8 mouse cellular contexts compared by ENCODE assay signal in the genomic region with DNA sequence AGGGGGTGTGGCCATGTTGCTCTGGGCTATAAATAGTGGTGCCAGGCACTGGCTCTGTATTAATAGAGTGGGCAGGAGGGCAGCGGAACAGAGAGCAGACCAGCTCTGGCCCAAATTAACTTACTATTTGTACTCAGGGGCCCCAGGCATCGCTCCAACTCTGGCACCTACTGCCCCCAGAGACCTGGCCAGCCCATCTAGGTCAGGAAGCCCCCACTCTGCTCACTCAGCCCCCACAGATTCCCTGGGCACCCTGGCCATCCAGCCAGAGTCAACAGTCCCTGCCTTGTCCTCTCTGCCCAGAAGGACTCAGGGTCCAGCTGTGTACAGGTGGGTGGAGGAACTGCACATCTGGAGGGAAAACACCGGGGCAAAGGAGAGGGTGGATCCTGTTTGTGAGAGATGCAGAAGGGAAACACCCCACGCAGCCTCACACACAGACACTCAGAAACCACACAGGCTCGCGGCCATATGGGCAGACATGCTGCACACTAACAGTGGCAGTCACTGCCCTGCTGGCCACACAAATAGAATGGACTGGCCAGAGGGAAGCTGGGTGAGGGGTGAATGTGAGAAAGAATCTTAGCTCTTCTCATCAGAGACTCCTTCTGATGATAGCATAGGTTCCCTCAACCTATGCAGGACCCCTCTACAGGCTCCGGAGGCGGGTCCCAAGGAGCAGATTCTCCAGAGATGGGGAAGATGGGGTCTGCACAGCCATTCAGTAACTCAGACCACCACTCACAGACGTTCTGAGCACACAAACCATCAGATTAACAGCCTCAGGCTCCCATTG. TPM values are rescaled to one million over a fixed set of nuclear protein-coding genes. Genes with fewer than 3 reads are reported as not detected.
A peak's percentile ranks its signal among the peaks of the same experiment; 100 is the strongest.
DNase-seq lines count a peak whose midpoint lies in the region; ATAC-seq lines count a peak whose summit lies in the region.

No protein-coding gene starts in this region.

- ATAC-seq in heart, embryonic 11.5 days (replicated peaks; ENCODE audit: insufficient number of reproducible peaks, low FRiP score, low TSS enrichment), result no peak
- ATAC-seq in neural tube, embryonic 15.5 days (ENCODE audit: low FRiP score), result peak; percentile 32

- peak overlapping the region; percentile 75 for H3K4me3 ChIP-seq in heart, embryonic 11.5 days (ENCODE audit: low read depth, low read length)
- peak overlapping the region; percentile 80 for H3K4me3 ChIP-seq in limb, embryonic 10.5 days
- H3K4me3 ChIP-seq in neural tube, embryonic 15.5 days (replicated peaks), result peak overlapping the region; percentile 70

- no peaks in the 10 kb centered on the region for H3K27me3 ChIP-seq in heart, embryonic 11.5 days (ENCODE audit: control insufficient read depth, insufficient read depth, low read length)
- H3K27me3 ChIP-seq in limb, embryonic 10.5 days (ENCODE audit: low read depth, poor library complexity, severe bottlenecking), result no peaks in the 10 kb centered on the region
- no peaks in the 10 kb centered on the region for H3K27me3 ChIP-seq in neural tube, embryonic 15.5 days (replicated peaks)

- WGBS in heart, embryonic 11.5 days (ENCODE audit: insufficient replicate concordance), result 18% methylated on average over 9 of the region's 9 CpGs
- 25% methylated on average over 9 of the region's 9 CpGs for WGBS in limb, embryonic 10.5 days
- 10% methylated on average over 9 of the region's 9 CpGs for WGBS in neural tube, embryonic 15.5 days

- H3K27ac ChIP-seq in heart, embryonic 11.5 days (ENCODE audit: low read depth, low read length), result peak overlapping the region; percentile 59
- H3K27ac ChIP-seq in limb, embryonic 10.5 days, result peak overlapping the region; percentile 94
- peak overlapping the region; percentile 83 for H3K27ac ChIP-seq in neural tube, embryonic 15.5 days (replicated peaks)

- DNase-seq in embryo, embryonic 11 days, result peak; percentile 38
- DNase-seq in embryo, embryonic 10.5 days (ENCODE audit: low spot score), result no peak
- DNase-seq in thymus, postnatal 4 days, result peak; percentile 20
- DNase-seq in thymus, postnatal 25 days, result no peak
- DNase-seq in limb, embryonic 10.5 days (ENCODE audit: low spot score), result peak; percentile 50
- DNase-seq in adrenal gland, postnatal 36 days, result no peak

- H3K36me3 ChIP-seq in heart, embryonic 11.5 days (ENCODE audit: control insufficient read depth, insufficient read depth, low read length), result peaks cover 12% of the 10 kb centered on the region
- peaks cover 51% of the 10 kb centered on the region for H3K36me3 ChIP-seq in limb, embryonic 10.5 days
- H3K36me3 ChIP-seq in neural tube, embryonic 15.5 days, result peaks cover 20% of the 10 kb centered on the region

- no peaks in the 10 kb centered on the region for H3K9me3 ChIP-seq in heart, embryonic 11.5 days (replicated peaks; ENCODE audit: control insufficient read depth, low read length)
- no peaks in the 10 kb centered on the region for H3K9me3 ChIP-seq in limb, embryonic 10.5 days (replicated peaks)
- H3K9me3 ChIP-seq in neural tube, embryonic 15.5 days (replicated peaks), result no peaks in the 10 kb centered on the region

- H3K9ac ChIP-seq in heart, embryonic 11.5 days (ENCODE audit: low read depth, low read length), result peak overlapping the region; percentile 82
- peak overlapping the region; percentile 83 for H3K9ac ChIP-seq in neural tube, embryonic 15.5 days (replicated peaks)

- H3K4me2 ChIP-seq in heart, embryonic 11.5 days, result peak overlapping the region; percentile 87
- H3K4me2 ChIP-seq in neural tube, embryonic 15.5 days, result peak overlapping the region; percentile 91

- H3K4me1 ChIP-seq in heart, embryonic 11.5 days (ENCODE audit: control insufficient read depth, insufficient read depth, low read length), result peaks cover 45% of the 10 kb centered on the region
- H3K4me1 ChIP-seq in limb, embryonic 10.5 days, result peaks cover 55% of the 10 kb centered on the region
- H3K4me1 ChIP-seq in neural tube, embryonic 15.5 days, result peaks cover 75% of the 10 kb centered on the region

RNA-seq across cellular contexts. Expression of gene Phldb1, which starts 14.4 kb away (rescaled TPM):
- polyA plus RNA-seq in heart, embryonic 11.5 days (2014; fragmentation: Nextera tagmentation; extraction: Ambion mirVana), result 23.6 and 24.2 TPM in 2 replicates
- polyA plus RNA-seq in limb, embryonic 10.5 days (2016; fragmentation: Nextera tagmentation; extraction: Ambion mirVana), result 37.9 and 55.9 TPM in 2 replicates
- 30.2 and 36.1 TPM in 2 replicates for polyA plus RNA-seq in neural tube, embryonic 15.5 days (2015; fragmentation: Nextera tagmentation; extraction: Ambion mirVana)
- total RNA-seq in adrenal gland, postnatal 36 days (2021), result 10 to 100 TPM; 41.2 to 48.9 TPM

RNA-seq across cellular contexts. Expression of gene Arcn1, which starts 47.1 kb away (rescaled TPM):
- polyA plus RNA-seq in heart, embryonic 11.5 days (2014; fragmentation: Nextera tagmentation; extraction: Ambion mirVana), result 139 and 168 TPM in 2 replicates
- 172 and 193 TPM in 2 replicates for polyA plus RNA-seq in limb, embryonic 10.5 days (2016; fragmentation: Nextera tagmentation; extraction: Ambion mirVana)
- polyA plus RNA-seq in neural tube, embryonic 15.5 days (2015; fragmentation: Nextera tagmentation; extraction: Ambion mirVana), result 135 and 145 TPM in 2 replicates
- total RNA-seq in adrenal gland, postnatal 36 days (2021), result 100 to 1,000 TPM; 173 to 185 TPM

RNA-seq across cellular contexts. Expression of gene Ift46, which starts 47.2 kb away (rescaled TPM):
- polyA plus RNA-seq in heart, embryonic 11.5 days (2014; fragmentation: Nextera tagmentation; extraction: Ambion mirVana), result 71.4 and 72.5 TPM in 2 replicates
- 115 and 146 TPM in 2 replicates for polyA plus RNA-seq in limb, embryonic 10.5 days (2016; fragmentation: Nextera tagmentation; extraction: Ambion mirVana)
- 133 and 136 TPM in 2 replicates for polyA plus RNA-seq in neural tube, embryonic 15.5 days (2015; fragmentation: Nextera tagmentation; extraction: Ambion mirVana)
- total RNA-seq in adrenal gland, postnatal 36 days (2021), result 10 to 100 TPM; 68.9 to 97.6 TPM

RNA-seq across cellular contexts. Expression of gene Treh, which starts 47.5 kb away (rescaled TPM):
- not detected in 2 replicates for polyA plus RNA-seq in heart, embryonic 11.5 days (2014; fragmentation: Nextera tagmentation; extraction: Ambion mirVana)
- not detected in 2 replicates for polyA plus RNA-seq in limb, embryonic 10.5 days (2016; fragmentation: Nextera tagmentation; extraction: Ambion mirVana)
- polyA plus RNA-seq in neural tube, embryonic 15.5 days (2015; fragmentation: Nextera tagmentation; extraction: Ambion mirVana), result not detected in 2 replicates
- total RNA-seq in adrenal gland, postnatal 36 days (2021), result not detected

Comparison
In these comparisons a context has a peak if more than half of its experiments do, and no peak if none do; other contexts are left out.
1. DNase-seq: peak in embryo, embryonic 11 days (single experiment), thymus, postnatal 4 days (single experiment) and limb, embryonic 10.5 days (single experiment); none in embryo, embryonic 10.5 days (single experiment), thymus, postnatal 25 days (single experiment) and adrenal gland, postnatal 36 days (0 of 2).
2. Peak in every context shown above with its lines, with median percentiles within 50 percentile points of each other: H3K27ac ChIP-seq and H3K4me3 ChIP-seq.